Mouse (Mus musculus) liver, embryonic 13.5 days (tissue): ENCODE measurements around the gene Ttc29. TPM values are rescaled to one million over a fixed set of nuclear protein-coding genes. Genes with fewer than 3 reads are reported as not detected.

Experiments
- ATAC-seq: fragments of 200-750 bp; cut with Nextera tagmentation; 2 replicates; pipeline ENCODE4 v1.8.0; 2017; ENCODE audit warnings: low read depth, mild to moderate bottlenecking, moderate number of reproducible peaks, moderate library complexity
- DNase-seq: peaks from one replicate; pipeline ENCODE4 v3.0.0; 2022
- H3K27ac ChIP-seq: fragments of 300-500 bp; sonication (generic); 2 replicates; pipeline ENCODE4 v1.5.1; 2015; ENCODE audit warnings: moderate library complexity, mild to moderate bottlenecking, inconsistent platforms
- H3K27me3 ChIP-seq: fragments of 300-500 bp; sonication (generic); 2 replicates; pipeline ENCODE4 v1.6.1; 2015; ENCODE audit warnings: mild to moderate bottlenecking, inconsistent platforms
- H3K36me3 ChIP-seq: fragments of 300-500 bp; sonication (generic); 2 replicates; pipeline ENCODE4 v1.6.1; 2015; ENCODE audit warnings: mild to moderate bottlenecking, inconsistent platforms
- H3K4me1 ChIP-seq: fragments of 300-500 bp; sonication (generic); replicated peaks from 2 replicates; pipeline ENCODE4 v1.6.1; 2015; ENCODE audit warnings: inconsistent platforms
- H3K4me2 ChIP-seq: fragments of 300-500 bp; sonication (generic); 2 replicates; pipeline ENCODE4 v1.6.1; 2015; ENCODE audit warnings: inconsistent platforms, mild to moderate bottlenecking, moderate library complexity
- H3K4me3 ChIP-seq: fragments of 300-500 bp; sonication (generic); replicated peaks from 2 replicates; pipeline ENCODE4 v1.5.1; 2015; ENCODE audit warnings: mild to moderate bottlenecking, inconsistent platforms
- H3K9ac ChIP-seq: fragments of 300-500 bp; sonication (generic); 2 replicates; pipeline ENCODE4 v1.6.1; 2015; ENCODE audit warnings: mild to moderate bottlenecking, inconsistent platforms
- H3K9me3 ChIP-seq: fragments of 300-500 bp; sonication (generic); replicated peaks from 2 replicates; pipeline ENCODE4 v1.6.1; 2016; ENCODE audit warnings: inconsistent platforms
- WGBS: fragments of 180-500 bp; shearing (Covaris S2); methylation state at CpG from one replicate; pipeline ENCODE4 v1.1.7; 2015; ENCODE audit not compliant: insufficient replicate concordance; 5-methylcytosine and 5-hydroxymethylcytosine counted together
- polyA plus RNA-seq: library from polyadenylated mRNA; unstranded; fragments of >200 nt; fragmentation: Nextera tagmentation; extraction: Ambion mirVana; gene quantifications from 2 replicates; pipeline ENCODE4 v1.2.1, GENCODE M21; 2015

Ttc29 gene
- polyA plus RNA-seq, 1 experiment from 2014 or later, result not detected

- no peak overlapping the region for H3K27ac ChIP-seq
- H3K9ac ChIP-seq, result no peak overlapping the region
- H3K9me3 ChIP-seq, result no peaks in the 10 kb centered on the region
- H3K27me3 ChIP-seq, result no peaks in the 10 kb centered on the region
- WGBS, result 41% methylated on average over 11 of the region's 11 CpGs
- DNase-seq (no peak), ATAC-seq (no peak)
- H3K4me2 ChIP-seq, result no peak overlapping the region
- H3K36me3 ChIP-seq, result no peaks in the 10 kb centered on the region
- no peaks in the 10 kb centered on the region for H3K4me1 ChIP-seq
- no peak overlapping the region for H3K4me3 ChIP-seq
These were observed 127.8 kb downstream of the Ttc29 start for GRCm38 (mm10) chr8:78340689-78341529.

DNA sequence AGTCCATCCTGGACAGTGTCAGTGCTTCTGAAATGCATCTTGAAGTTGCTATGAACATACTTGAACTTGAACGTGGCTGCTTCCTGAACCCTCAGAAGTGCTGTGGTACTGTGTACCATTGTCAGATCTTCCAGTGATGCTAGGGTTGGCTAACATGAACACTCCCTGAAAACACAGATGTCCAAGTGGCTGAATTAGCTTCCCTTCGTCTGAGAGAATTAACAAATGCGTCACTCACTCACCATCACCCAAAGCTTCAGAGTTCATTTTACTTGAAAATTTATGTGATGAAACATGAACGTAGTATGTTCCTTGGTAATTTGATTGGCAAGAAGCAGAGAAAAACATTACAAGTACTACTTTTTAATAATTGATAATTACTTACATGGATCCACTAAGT is 129.1 kb downstream of the Ttc29 start:
- no peak for ATAC-seq
- 48% methylated on average over 4 of the region's 4 CpGs for WGBS
- H3K9ac ChIP-seq, result no peak overlapping the region

GRCm38 (mm10) chr8:78344006-78344405 is 130.9 kb downstream of the Ttc29 start:
- H3K4me2 ChIP-seq, result no peak overlapping the region
- H3K9me3 ChIP-seq, result no peaks in the 10 kb centered on the region
- no peaks in the 10 kb centered on the region for H3K36me3 ChIP-seq
- DNase-seq (no peak), ATAC-seq (no peak)
- no peak overlapping the region for H3K9ac ChIP-seq
- H3K4me1 ChIP-seq, result no peaks in the 10 kb centered on the region
- WGBS, result 46% methylated on average over 2 of the region's 2 CpGs
- no peaks in the 10 kb centered on the region; the same call in 1 of the 2 replicates for H3K27me3 ChIP-seq
- H3K27ac ChIP-seq, result no peak overlapping the region
- H3K4me3 ChIP-seq, result no peak overlapping the region

More for the DNA sequence above, 129.1 kb downstream of the Ttc29 start:
- Histone ChIP-seq H3K27me3 (no peaks in the 10 kb centered on the region; the same call in 1 of the 2 replicates), H3K9me3 (no peaks in the 10 kb centered on the region), H3K4me1 (no peaks in the 10 kb centered on the region), H3K4me2 (no peak overlapping the region), H3K36me3 (no peaks in the 10 kb centered on the region), H3K27ac (no peak overlapping the region), H3K4me3 (no peak overlapping the region)
- no peak for DNase-seq

- 32% methylated on average over 7 of the region's 7 CpGs for WGBS
- Histone ChIP-seq H3K36me3 (no peaks in the 10 kb centered on the region), H3K9me3 (no peaks in the 10 kb centered on the region), H3K27me3 (no peaks in the 10 kb centered on the region; the same call in 1 of the 2 replicates), H3K4me3 (no peak overlapping the region), H3K27ac (no peak overlapping the region), H3K9ac (no peak overlapping the region), H3K4me1 (no peaks in the 10 kb centered on the region), H3K4me2 (no peak overlapping the region)
- DNase-seq (no peak), ATAC-seq (no peak)
These were observed 132.6 kb downstream of the Ttc29 start for GRCm38 (mm10) chr8:78345705-78346104.

DNA sequence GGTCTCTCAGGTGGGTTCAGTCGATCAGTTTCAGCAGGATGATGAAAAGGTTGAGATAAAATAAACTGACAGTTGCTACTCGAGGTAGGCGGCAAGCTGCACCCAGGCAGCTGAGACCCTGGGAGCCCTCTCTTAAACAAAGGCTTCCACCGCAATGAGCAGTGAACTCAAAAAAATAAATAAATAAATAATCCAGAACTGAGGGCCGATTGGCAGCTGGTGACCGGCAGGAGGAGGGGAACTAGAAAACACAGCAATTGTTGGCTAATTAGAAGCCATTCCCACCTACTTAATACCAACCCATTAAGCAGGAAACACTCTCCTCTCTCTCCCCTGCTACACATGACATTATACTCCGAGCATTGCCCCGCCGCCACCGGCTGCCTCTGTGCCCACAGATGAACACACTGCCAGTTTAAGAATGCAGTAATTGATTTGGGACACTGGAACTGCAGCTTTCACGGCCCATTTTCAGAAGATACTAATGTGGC is 133.1 kb downstream of the Ttc29 start:
- no peak overlapping the region for H3K4me2 ChIP-seq
- H3K4me3 ChIP-seq, result no peak overlapping the region
- ATAC-seq (no peak), DNase-seq (no peak)
- no peak overlapping the region for H3K9ac ChIP-seq
- no peaks in the 10 kb centered on the region for H3K4me1 ChIP-seq
- no peaks in the 10 kb centered on the region for H3K9me3 ChIP-seq
- no peaks in the 10 kb centered on the region for H3K36me3 ChIP-seq
- H3K27ac ChIP-seq, result no peak overlapping the region
- no peaks in the 10 kb centered on the region; the same call in 1 of the 2 replicates for H3K27me3 ChIP-seq
- 29% methylated on average over 11 of the region's 11 CpGs for WGBS

- Histone ChIP-seq H3K4me2 (no peak overlapping the region), H3K27me3 (no peaks in the 10 kb centered on the region), H3K27ac (no peak overlapping the region), H3K4me3 (no peak overlapping the region), H3K9me3 (no peaks in the 10 kb centered on the region), H3K4me1 (no peaks in the 10 kb centered on the region), H3K9ac (no peak overlapping the region), H3K36me3 (no peaks in the 10 kb centered on the region)
- 71% methylated on average over 5 of the region's 5 CpGs for WGBS
- DNase-seq (no peak), ATAC-seq (no peak)
These were observed 140.8 kb downstream of the Ttc29 start for GRCm38 (mm10) chr8:78353902-78354301.

- H3K27me3 ChIP-seq, result no peaks in the 10 kb centered on the region
- ATAC-seq (no peak), DNase-seq (no peak)
- no peaks in the 10 kb centered on the region for H3K4me1 ChIP-seq
- H3K4me3 ChIP-seq, result no peak overlapping the region
- H3K4me2 ChIP-seq, result no peak overlapping the region
- H3K9ac ChIP-seq, result no peak overlapping the region
- no peaks in the 10 kb centered on the region for H3K9me3 ChIP-seq
- no peaks in the 10 kb centered on the region for H3K36me3 ChIP-seq
- H3K27ac ChIP-seq, result no peak overlapping the region
- WGBS, result 72% methylated on average over 5 of the region's 5 CpGs
These were observed 141.7 kb downstream of the Ttc29 start for GRCm38 (mm10) chr8:78354801-78355200.

- no peak overlapping the region for H3K4me2 ChIP-seq
- H3K4me1 ChIP-seq, result no peaks in the 10 kb centered on the region
- WGBS, result 69% methylated on average over 7 of the region's 7 CpGs
- H3K27me3 ChIP-seq, result no peaks in the 10 kb centered on the region
- no peaks in the 10 kb centered on the region for H3K9me3 ChIP-seq
- ATAC-seq (no peak), DNase-seq (no peak)
- H3K36me3 ChIP-seq, result no peaks in the 10 kb centered on the region
- no peak overlapping the region for H3K4me3 ChIP-seq
- H3K27ac ChIP-seq, result no peak overlapping the region
- no peak overlapping the region for H3K9ac ChIP-seq
These were observed 177.7 kb downstream of the Ttc29 start for GRCm38 (mm10) chr8:78390756-78391155.

DNA sequence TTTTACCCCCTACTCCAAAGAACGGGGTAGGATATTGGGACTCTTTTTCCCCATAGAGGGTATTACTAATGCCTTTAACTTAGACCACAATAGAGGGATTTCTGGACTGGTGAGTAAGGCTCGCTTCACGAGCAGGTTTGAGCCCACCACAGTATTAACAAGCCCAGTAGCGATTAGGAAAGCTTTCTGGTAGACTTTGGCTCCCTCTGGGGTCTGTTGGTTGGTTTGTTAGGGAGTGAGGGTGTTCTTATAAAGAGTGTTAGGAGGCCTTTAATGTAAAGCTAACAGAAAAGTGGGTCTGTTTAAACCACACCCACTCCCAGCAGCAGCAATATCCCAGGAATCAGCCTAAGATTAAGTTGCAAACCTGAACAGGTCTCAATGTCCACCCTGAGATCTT is 206.2 kb downstream of the Ttc29 start:
- H3K4me3 ChIP-seq, result no peak overlapping the region
- peaks cover 61% of the 10 kb centered on the region for H3K27me3 ChIP-seq

GRCm38 (mm10) chr8:78420101-78420503 is 207.0 kb downstream of the Ttc29 start:
- under 1% methylated on average over 19 of the region's 19 CpGs for WGBS
- no peaks in the 10 kb centered on the region for H3K4me1 ChIP-seq
- ATAC-seq (no peak), DNase-seq (no peak)
- H3K27ac ChIP-seq, result no peak overlapping the region
- peak overlapping the region; percentile 37 for H3K4me2 ChIP-seq
- H3K27me3 ChIP-seq, result peaks cover 66% of the 10 kb centered on the region
- no peak overlapping the region for H3K9ac ChIP-seq
- H3K36me3 ChIP-seq, result no peaks in the 10 kb centered on the region
- H3K9me3 ChIP-seq, result no peaks in the 10 kb centered on the region
- H3K4me3 ChIP-seq, result peak overlapping the region; percentile 9; the same call in 1 of the 2 replicates

More for the DNA sequence above, 206.2 kb downstream of the Ttc29 start:
- Histone ChIP-seq H3K36me3 (no peaks in the 10 kb centered on the region), H3K9me3 (no peaks in the 10 kb centered on the region), H3K4me2 (no peak overlapping the region), H3K9ac (no peak overlapping the region), H3K27ac (no peak overlapping the region), H3K4me1 (no peaks in the 10 kb centered on the region)
- 18% methylated on average over 4 of the region's 4 CpGs for WGBS
- no peak for DNase-seq
- ATAC-seq, result no peak

DNA sequence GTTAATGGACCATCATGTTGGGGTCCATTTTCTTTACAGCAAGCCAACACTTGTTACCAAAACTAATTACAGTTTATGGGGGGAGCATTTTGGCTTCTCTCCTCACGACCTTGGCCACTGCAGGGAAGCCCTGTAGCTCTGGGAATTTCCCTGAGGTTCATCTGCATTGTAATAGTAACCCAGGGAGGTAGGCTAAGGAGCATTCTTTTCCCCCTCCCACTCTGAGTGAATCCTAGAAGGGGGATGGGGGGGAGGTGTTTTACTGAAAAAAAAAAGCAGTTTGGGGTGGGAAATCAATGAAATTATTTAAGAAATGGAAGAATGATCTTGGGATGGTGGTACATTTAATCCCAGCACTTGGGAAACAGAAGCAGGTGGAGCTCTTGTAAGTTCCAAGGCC is 210.8 kb downstream of the Ttc29 start:
- H3K9me3 ChIP-seq, result no peaks in the 10 kb centered on the region
- no peak overlapping the region for H3K27ac ChIP-seq
- H3K4me2 ChIP-seq, result no peak overlapping the region
- H3K4me3 ChIP-seq, result no peak overlapping the region
- no peak overlapping the region for H3K9ac ChIP-seq
- H3K36me3 ChIP-seq, result no peaks in the 10 kb centered on the region
- DNase-seq, result no peak
- H3K4me1 ChIP-seq, result no peaks in the 10 kb centered on the region
- peaks cover 87% of the 10 kb centered on the region for H3K27me3 ChIP-seq
- 0% methylated on average over 1 of the region's 1 CpGs for WGBS
- no peak for ATAC-seq

DNA sequence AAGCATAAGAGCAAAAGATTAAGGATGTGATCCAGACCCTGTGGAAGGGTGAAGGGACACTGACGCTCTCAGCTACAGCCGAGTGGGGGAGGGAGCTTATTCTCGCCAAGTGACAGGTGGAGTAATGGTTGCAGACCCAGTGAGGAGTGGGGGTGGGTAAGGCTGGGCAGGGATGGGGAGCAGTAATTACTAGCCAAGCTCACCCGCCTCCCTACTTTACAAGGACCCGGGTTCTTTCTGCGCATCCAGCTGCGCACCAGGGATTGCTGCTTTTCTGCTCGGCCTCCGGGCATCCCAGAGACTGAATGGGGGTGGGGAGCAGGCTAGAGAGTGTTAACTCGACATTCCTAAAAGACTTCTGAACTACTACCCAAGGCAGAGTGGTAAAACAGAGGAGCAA is 213.4 kb downstream of the Ttc29 start:
- Histone ChIP-seq H3K36me3 (no peaks in the 10 kb centered on the region), H3K9me3 (no peaks in the 10 kb centered on the region), H3K4me3 (no peak overlapping the region), H3K4me2 (no peak overlapping the region), H3K4me1 (no peaks in the 10 kb centered on the region), H3K9ac (no peak overlapping the region), H3K27ac (no peak overlapping the region), H3K27me3 (peaks cover 73% of the 10 kb centered on the region)
- no peak for ATAC-seq
- no peak for DNase-seq
- 5% methylated on average over 10 of the region's 10 CpGs for WGBS
